Mouse (Mus musculus) lung, adult 10 weeks (tissue): ENCODE results near the gene Rpain. TPM values are rescaled to one million over a fixed set of nuclear protein-coding genes. Genes with fewer than 3 reads are reported as not detected.

ENCODE experiments used
- polyA plus RNA-seq: library from polyadenylated mRNA; stranded (reverse); fragments of 350-450 nt; fragmentation: Illumina TruSeq; extraction: RNeasy Lipid Tissue Mini Kit (QIAGEN cat#74804); gene quantifications from one replicate; pipeline ENCODE4 v1.2.3, GENCODE M21; 2014; ENCODE audit warnings: low read depth, low replicate concordance; ENCODE audit not compliant: insufficient read depth

Rpain gene
- polyA plus RNA-seq = 37.5 TPM

GRCm38 (mm10) chr11:70969821-70970559 is at the start of gene Rpain, which contains the start of gene Nup88:
Gene Rpain (plus strand): TSS chr11:70970213.
Gene Nup88 (minus strand): TSS chr11:70969973.

GRCm38 (mm10) chr11:70982557-70983228 is 12.7 kb downstream of the Rpain start, which contains the start of gene C1qbp:
Gene C1qbp (minus strand): TSS chr11:70983026.

GRCm38 (mm10) chr11:71004316-71004773 is 34.3 kb downstream of the Rpain start, which contains the start of gene Dhx33:
Gene Dhx33 (minus strand): TSS chr11:71004437.

GRCm38 (mm10) chr11:71019201-71020068 is 49.4 kb downstream of the Rpain start, which contains the start of the genes Mis12 and Derl2:
Gene Mis12 (plus strand): TSS chr11:71019611.
Gene Derl2 (minus strand): TSS chr11:71019841.

Other genes starting within 250 kb of the Rpain start
- 1.7 TPM for gene Zfp3, start 206.0 kb upstream of the Rpain start, polyA plus RNA-seq
- gene Scimp, start 157.6 kb upstream of the Rpain start, polyA plus RNA-seq = 6.1 TPM
- gene Rabep1, start 125.4 kb upstream of the Rpain start, polyA plus RNA-seq = 11.3 TPM
- gene Nup88, start 240 bp upstream of the Rpain start, polyA plus RNA-seq = 33.3 TPM
- gene C1qbp, start 12.8 kb downstream of the Rpain start, polyA plus RNA-seq = 50.9 TPM
- gene Dhx33, start 34.2 kb downstream of the Rpain start, polyA plus RNA-seq = 4.4 TPM
- 11.3 TPM for gene Mis12, start 49.4 kb downstream of the Rpain start, polyA plus RNA-seq
- 35.0 TPM for gene Derl2, start 49.6 kb downstream of the Rpain start, polyA plus RNA-seq
- gene 6330403K07Rik, start 63.3 kb downstream of the Rpain start, polyA plus RNA-seq = 3.0 TPM
- gene Nlrp1a, start 174.5 kb downstream of the Rpain start, polyA plus RNA-seq = 0.15 TPM